Mouse (Mus musculus) midbrain, embryonic 13.5 days (tissue): ENCODE measurements around the gene Mindy4. TPM values are rescaled to one million over a fixed set of nuclear protein-coding genes. Genes with fewer than 3 reads are reported as not detected.
"Not testable (repeated sequence)": the region's sequence is repeated elsewhere in the genome, so short reads cannot be mapped to it uniquely, and the experiment has no call there.

Experiments used
- ATAC-seq: fragments of 200-750 bp; cut with Nextera tagmentation; 2 replicates; pipeline ENCODE4 v1.8.0; 2017; ENCODE audit warnings: mild to moderate bottlenecking, moderate TSS enrichment, moderate library complexity
- H3K27ac ChIP-seq: fragments of 300-500 bp; sonication (generic); 2 replicates; pipeline ENCODE4 v1.5.1; 2015; ENCODE audit warnings: inconsistent platforms, mild to moderate bottlenecking, moderate library complexity
- H3K27me3 ChIP-seq: fragments of 300-500 bp; sonication (generic); 2 replicates; pipeline ENCODE4 v1.6.1; 2015; ENCODE audit warnings: mild to moderate bottlenecking, inconsistent platforms
- H3K36me3 ChIP-seq: fragments of 300-500 bp; sonication (generic); 2 replicates; pipeline ENCODE4 v1.6.1; 2015; ENCODE audit warnings: mild to moderate bottlenecking, inconsistent platforms
- H3K4me1 ChIP-seq: fragments of 300-500 bp; sonication (generic); replicated peaks from 2 replicates; pipeline ENCODE4 v1.6.1; 2015; ENCODE audit warnings: inconsistent platforms
- H3K4me2 ChIP-seq: fragments of 300-500 bp; sonication (generic); replicated peaks from 2 replicates; pipeline ENCODE4 v1.6.1; 2015; ENCODE audit warnings: moderate library complexity, mild to moderate bottlenecking, inconsistent platforms
- H3K4me3 ChIP-seq: fragments of 300-500 bp; sonication (generic); replicated peaks from 2 replicates; pipeline ENCODE4 v1.5.1; 2015; ENCODE audit warnings: mild to moderate bottlenecking, inconsistent platforms
- H3K9ac ChIP-seq: fragments of 300-500 bp; sonication (generic); replicated peaks from 2 replicates; pipeline ENCODE4 v1.6.1; 2015; ENCODE audit warnings: mild to moderate bottlenecking, inconsistent platforms
- H3K9me3 ChIP-seq: fragments of 300-500 bp; sonication (generic); 2 replicates; pipeline ENCODE4 v1.6.1; 2016; ENCODE audit warnings: mild to moderate bottlenecking, inconsistent platforms
- WGBS: fragments of 180-500 bp; shearing (Covaris S2); methylation state at CpG from one replicate; pipeline ENCODE4 v1.1.7; 2015; 5-methylcytosine and 5-hydroxymethylcytosine counted together
- polyA plus RNA-seq: library from polyadenylated mRNA; unstranded; fragments of >200 nt; fragmentation: Nextera tagmentation; extraction: Ambion mirVana; gene quantifications from 2 replicates; pipeline ENCODE4 v1.2.1, GENCODE M21; 2015

Mindy4 gene
- polyA plus RNA-seq, 1 experiment from 2014 or later: 11.6 TPM

- Histone ChIP-seq H3K4me1 (no peaks in the 10 kb centered on the region), H3K36me3 (no peaks in the 10 kb centered on the region), H3K4me3 (no peak overlapping the region), H3K4me2 (no peak overlapping the region), H3K27ac (no peak overlapping the region), H3K9me3 (no peaks in the 10 kb centered on the region), H3K27me3 (no peaks in the 10 kb centered on the region), H3K9ac (no peak overlapping the region)
- WGBS: 49% methylated on average over 12 of the region's 12 CpGs
- ATAC-seq: no peak
These were observed 26.0 kb upstream of the Mindy4 start for GRCm38 (mm10) chr6:55177060-55177732.

- no peak overlapping the region for H3K4me2 ChIP-seq
- no peak overlapping the region for H3K4me3 ChIP-seq
- WGBS: 85% methylated on average over 7 of the region's 7 CpGs
- no peaks in the 10 kb centered on the region for H3K36me3 ChIP-seq
- no peaks in the 10 kb centered on the region for H3K4me1 ChIP-seq
- no peaks in the 10 kb centered on the region for H3K9me3 ChIP-seq
- ATAC-seq: no peak
- H3K27ac ChIP-seq: no peak overlapping the region
- no peaks in the 10 kb centered on the region for H3K27me3 ChIP-seq
- H3K9ac ChIP-seq: no peak overlapping the region
These were observed 23.6 kb upstream of the Mindy4 start for GRCm38 (mm10) chr6:55179560-55179959.

GRCm38 (mm10) chr6:55182655-55183430, 20.3 kb upstream of the Mindy4 start:
- 91% methylated on average over 1 of the region's 1 CpGs for WGBS
- no peak for ATAC-seq

DNA sequence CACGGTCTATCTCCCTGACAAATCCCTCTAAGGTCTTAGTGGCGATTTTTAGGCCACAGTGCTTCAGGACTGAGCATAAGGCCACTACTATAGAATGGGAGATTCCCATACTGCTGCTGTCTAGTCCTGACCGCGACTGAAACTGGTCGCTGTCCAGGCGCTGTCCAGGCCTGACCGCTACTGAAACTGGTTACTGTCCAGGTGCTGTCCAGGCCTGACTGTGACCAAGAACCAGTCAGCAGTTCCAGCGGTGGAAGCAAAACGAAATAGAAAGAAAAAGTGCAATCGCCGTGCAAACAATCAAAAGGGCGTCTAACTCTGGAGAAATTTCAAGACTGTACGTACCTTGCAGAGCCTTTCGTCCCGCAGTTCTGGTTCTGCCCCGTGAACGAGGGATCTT, 15.4 kb upstream of the Mindy4 start:
- not testable (repeated sequence) for H3K4me3 ChIP-seq, H3K9ac ChIP-seq, H3K27me3 ChIP-seq, H3K4me1 ChIP-seq, H3K4me2 ChIP-seq, H3K36me3 ChIP-seq, H3K27ac ChIP-seq, H3K9me3 ChIP-seq, ATAC-seq
- WGBS: 94% methylated on average over 17 of the region's 17 CpGs

More at GRCm38 (mm10) chr6:55182655-55183430, 20.3 kb upstream of the Mindy4 start:
- Histone ChIP-seq H3K4me2 (no peak overlapping the region), H3K9ac (no peak overlapping the region), H3K27me3 (no peaks in the 10 kb centered on the region), H3K36me3 (no peaks in the 10 kb centered on the region), H3K9me3 (no peaks in the 10 kb centered on the region), H3K4me1 (no peaks in the 10 kb centered on the region), H3K27ac (no peak overlapping the region), H3K4me3 (no peak overlapping the region)

GRCm38 (mm10) chr6:55189406-55189805, 13.8 kb upstream of the Mindy4 start:
- no peak overlapping the region for H3K9ac ChIP-seq
- H3K4me2 ChIP-seq: no peak overlapping the region

GRCm38 (mm10) chr6:55191537-55191936, 11.6 kb upstream of the Mindy4 start:
- Histone ChIP-seq H3K9me3 (no peaks in the 10 kb centered on the region), H3K27me3 (no peaks in the 10 kb centered on the region), H3K4me1 (no peaks in the 10 kb centered on the region), H3K27ac (no peak overlapping the region), H3K36me3 (no peaks in the 10 kb centered on the region), H3K4me2 (no peak overlapping the region), H3K9ac (no peak overlapping the region), H3K4me3 (no peak overlapping the region)
- ATAC-seq: no peak
- WGBS: 64% methylated on average over 4 of the region's 4 CpGs

More at GRCm38 (mm10) chr6:55189406-55189805, 13.8 kb upstream of the Mindy4 start:
- no peaks in the 10 kb centered on the region for H3K9me3 ChIP-seq
- H3K27me3 ChIP-seq: no peaks in the 10 kb centered on the region
- ATAC-seq: no peak
- no peak overlapping the region for H3K4me3 ChIP-seq
- no peaks in the 10 kb centered on the region for H3K36me3 ChIP-seq
- H3K4me1 ChIP-seq: no peaks in the 10 kb centered on the region
- no peak overlapping the region for H3K27ac ChIP-seq

DNA sequence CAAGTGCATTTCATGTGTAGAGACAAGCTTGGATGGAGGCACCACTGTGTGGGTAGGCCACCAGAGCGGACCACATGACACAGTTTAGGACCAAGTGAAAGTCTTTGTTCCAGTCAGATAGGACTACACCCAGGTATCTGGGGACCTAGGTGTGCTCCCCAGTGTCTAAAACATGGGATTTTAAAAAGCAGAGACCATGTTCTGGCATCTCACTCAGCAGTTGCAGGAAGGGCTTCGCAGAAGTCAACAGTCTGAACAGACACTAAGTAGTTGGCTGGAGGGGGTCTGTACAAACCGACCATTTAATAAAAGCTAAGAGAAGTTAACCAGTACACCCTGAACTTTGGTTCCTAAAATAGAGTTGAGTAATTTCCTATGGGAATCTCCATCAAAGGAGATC, 10.0 kb upstream of the Mindy4 start:
- H3K9ac ChIP-seq: no peak overlapping the region
- H3K4me1 ChIP-seq: no peaks in the 10 kb centered on the region
- H3K9me3 ChIP-seq: no peaks in the 10 kb centered on the region
- no peak overlapping the region for H3K4me3 ChIP-seq
- ATAC-seq: no peak
- no peaks in the 10 kb centered on the region for H3K36me3 ChIP-seq
- H3K4me2 ChIP-seq: no peak overlapping the region
- H3K27ac ChIP-seq: no peak overlapping the region
- WGBS: 98% methylated on average over 3 of the region's 3 CpGs
- no peaks in the 10 kb centered on the region for H3K27me3 ChIP-seq

- Histone ChIP-seq H3K27me3 (no peaks in the 10 kb centered on the region), H3K4me2 (no peak overlapping the region), H3K9ac (no peak overlapping the region), H3K4me1 (peaks cover 9% of the 10 kb centered on the region), H3K36me3 (no peaks in the 10 kb centered on the region), H3K9me3 (no peaks in the 10 kb centered on the region), H3K4me3 (no peak overlapping the region), H3K27ac (no peak overlapping the region)
- ATAC-seq: no peak
- 97% methylated on average over 3 of the region's 3 CpGs for WGBS
These were observed 4.1 kb upstream of the Mindy4 start for GRCm38 (mm10) chr6:55199047-55199446.

- H3K27ac ChIP-seq: peak overlapping the region; percentile 88
- no peaks in the 10 kb centered on the region for H3K27me3 ChIP-seq
- H3K9me3 ChIP-seq: no peaks in the 10 kb centered on the region
- WGBS: 57% methylated on average over 3 of the region's 3 CpGs
- peak overlapping the region; percentile 48 for H3K4me3 ChIP-seq
- peaks cover 24% of the 10 kb centered on the region for H3K4me1 ChIP-seq
- no peaks in the 10 kb centered on the region for H3K36me3 ChIP-seq
- peak overlapping the region; percentile 64 for H3K9ac ChIP-seq
- peak; percentile 72 for ATAC-seq
- peak overlapping the region; percentile 61 for H3K4me2 ChIP-seq
These were observed 748 bp downstream of the Mindy4 start for GRCm38 (mm10) chr6:55203931-55204330.

- 86% methylated on average over 8 of the region's 8 CpGs for WGBS
- no peak overlapping the region for H3K27ac ChIP-seq
- H3K27me3 ChIP-seq: no peaks in the 10 kb centered on the region
- ATAC-seq: no peak
- peaks cover 22% of the 10 kb centered on the region for H3K4me1 ChIP-seq
- H3K9ac ChIP-seq: no peak overlapping the region
- peaks cover 14% of the 10 kb centered on the region; the same call in 1 of the 2 replicates for H3K36me3 ChIP-seq
- H3K9me3 ChIP-seq: no peaks in the 10 kb centered on the region
- H3K4me2 ChIP-seq: no peak overlapping the region
- H3K4me3 ChIP-seq: no peak overlapping the region
These were observed 4.6 kb downstream of the Mindy4 start for GRCm38 (mm10) chr6:55207786-55208185.

GRCm38 (mm10) chr6:55210423-55211365, 7.5 kb downstream of the Mindy4 start:
- ATAC-seq: no peak
- no peak overlapping the region for H3K4me2 ChIP-seq
- H3K9me3 ChIP-seq: no peaks in the 10 kb centered on the region
- no peak overlapping the region for H3K27ac ChIP-seq
- 88% methylated on average over 15 of the region's 15 CpGs for WGBS
- H3K36me3 ChIP-seq: peaks cover 23% of the 10 kb centered on the region
- no peaks in the 10 kb centered on the region for H3K27me3 ChIP-seq
- H3K4me1 ChIP-seq: no peaks in the 10 kb centered on the region
- no peak overlapping the region for H3K9ac ChIP-seq
- H3K4me3 ChIP-seq: no peak overlapping the region

GRCm38 (mm10) chr6:55214541-55214940, 11.4 kb downstream of the Mindy4 start:
- 92% methylated on average over 3 of the region's 3 CpGs for WGBS
- no peak for ATAC-seq
- H3K36me3 ChIP-seq: peaks cover 46% of the 10 kb centered on the region
- no peaks in the 10 kb centered on the region for H3K9me3 ChIP-seq
- H3K9ac ChIP-seq: no peak overlapping the region
- H3K4me3 ChIP-seq: no peak overlapping the region
- H3K4me1 ChIP-seq: no peaks in the 10 kb centered on the region
- no peaks in the 10 kb centered on the region for H3K27me3 ChIP-seq
- H3K4me2 ChIP-seq: no peak overlapping the region
- no peak overlapping the region for H3K27ac ChIP-seq
